Mouse (Mus musculus) left cerebral cortex, adult 18-20 months (tissue): ENCODE data around the gene Sh2d3c. TPM values are rescaled to one million over a fixed set of nuclear protein-coding genes. Genes with fewer than 3 reads are reported as not detected.

Experiments
- DNase-seq, 2 experiments: peaks; one replicate each; pipeline ENCODE4 v3.0.0; 2021 to 2022; ENCODE audit warnings: low spot score in 2 of 2, mixed read lengths in 1 of 2
- long read RNA-seq, 2 experiments: library from polyadenylated mRNA; stranded (forward); transcript quantifications; one replicate each; pipeline ENCODE4 v2.0.0; 2021
- total RNA-seq, 2 experiments: library from RNA; stranded (reverse); gene quantifications; 2 replicates each; pipeline ENCODE4 v1.2.3; 2021

The Sh2d3c gene
- 10 to 100 TPM; 27.9 to 35.5 TPM for total RNA-seq
- long read RNA-seq, experiment 1, transcript Sh2d3c-202 (11 exons, 3,107 nt), result major isoform, 11 of 53 reads
- long read RNA-seq, experiment 1, partial matches to known transcripts, result 9 of 53 reads
- long read RNA-seq, experiment 1, other reads (novel, unspliced or antisense), result 33 of 53 reads
- long read RNA-seq, experiment 2, partial matches to known transcripts, result 11 of 37 reads
- long read RNA-seq, experiment 2, other reads (novel, unspliced or antisense), result 23 of 37 reads

DNA sequence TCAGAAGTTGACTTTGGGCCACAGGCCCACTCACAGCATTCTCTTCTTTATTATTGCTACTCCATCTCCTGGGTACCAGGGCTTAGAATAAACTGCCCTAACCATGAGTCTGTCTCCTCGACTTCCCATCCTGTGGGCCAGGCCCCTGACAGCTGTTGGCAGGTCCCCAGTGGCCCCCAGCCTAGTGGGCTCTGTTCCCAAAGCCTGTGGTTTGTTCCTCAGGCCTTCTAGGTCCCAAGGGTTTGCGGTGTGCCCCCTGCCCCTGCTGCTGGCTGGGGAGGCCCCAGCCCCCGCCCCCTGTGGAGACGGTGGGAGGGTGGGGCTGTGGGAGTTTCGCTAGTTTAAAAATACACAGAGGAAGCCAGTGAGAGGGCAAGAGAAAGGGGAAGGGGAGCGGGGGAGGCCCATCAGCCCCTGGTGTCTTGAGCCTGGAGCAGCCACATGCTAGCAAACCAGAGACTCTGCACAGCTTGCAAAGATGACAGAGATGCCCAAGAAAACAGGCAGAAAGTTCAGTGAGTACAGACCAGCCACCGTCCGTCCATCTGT lies at the start of gene Sh2d3c:
TSS of gene Sh2d3c (plus strand) at position 375 of the 549 bp plus-strand sequence.
- DNase-seq, result no peak

DNA sequence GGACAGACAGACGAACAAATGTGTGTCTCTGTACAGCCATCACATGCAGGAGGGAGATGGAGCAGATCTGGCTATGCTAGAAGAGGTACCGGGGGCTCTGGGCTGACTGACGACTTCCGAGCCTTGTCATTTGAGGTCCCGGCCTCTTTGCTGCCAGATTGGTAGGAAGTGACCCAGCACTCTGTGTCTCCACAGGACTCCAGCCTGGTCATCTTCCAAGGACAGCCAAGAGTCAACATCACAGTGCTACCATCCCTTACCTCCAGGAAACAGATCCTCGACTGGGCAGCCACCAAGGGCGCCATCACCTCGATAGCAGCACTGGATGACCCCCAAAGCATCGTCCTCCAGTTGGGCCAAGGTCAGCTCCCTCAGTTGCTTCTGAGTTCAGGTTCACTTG lies 49.7 kb upstream of the Sh2d3c start:
- no peak for DNase-seq

DNA sequence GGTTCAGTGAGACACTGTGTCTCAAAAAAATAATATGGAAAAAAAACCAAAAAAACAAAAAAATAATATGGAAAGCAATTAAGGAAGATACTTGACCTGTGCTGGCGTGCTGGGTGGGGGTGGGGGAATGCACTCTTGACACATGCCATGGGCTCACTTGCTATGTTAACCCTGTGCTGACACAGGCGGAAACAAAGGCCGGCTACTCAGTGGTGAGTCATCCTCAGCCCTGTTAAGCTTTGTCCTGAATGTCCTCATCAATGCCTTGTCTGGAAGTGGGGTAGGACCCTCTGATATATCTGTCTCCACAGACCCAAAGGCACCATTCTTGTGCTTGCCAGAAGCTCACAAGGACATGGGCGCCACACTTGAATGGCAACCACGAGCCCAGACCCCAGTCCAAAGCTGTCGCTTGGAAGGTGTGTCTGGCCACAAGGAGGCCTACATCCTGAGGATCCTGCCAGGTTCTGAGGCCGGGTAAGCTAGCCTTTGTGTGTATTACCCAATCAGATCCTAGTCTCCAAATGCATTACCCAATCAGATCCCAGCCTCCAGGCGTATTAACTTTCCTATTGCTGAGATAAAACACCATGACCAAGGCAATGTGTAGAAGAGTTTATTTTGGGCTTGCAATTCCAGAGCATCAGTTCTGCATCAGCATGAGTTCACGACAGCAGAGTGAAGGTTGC lies 48.8 kb upstream of the Sh2d3c start:
- no peak for DNase-seq

DNA sequence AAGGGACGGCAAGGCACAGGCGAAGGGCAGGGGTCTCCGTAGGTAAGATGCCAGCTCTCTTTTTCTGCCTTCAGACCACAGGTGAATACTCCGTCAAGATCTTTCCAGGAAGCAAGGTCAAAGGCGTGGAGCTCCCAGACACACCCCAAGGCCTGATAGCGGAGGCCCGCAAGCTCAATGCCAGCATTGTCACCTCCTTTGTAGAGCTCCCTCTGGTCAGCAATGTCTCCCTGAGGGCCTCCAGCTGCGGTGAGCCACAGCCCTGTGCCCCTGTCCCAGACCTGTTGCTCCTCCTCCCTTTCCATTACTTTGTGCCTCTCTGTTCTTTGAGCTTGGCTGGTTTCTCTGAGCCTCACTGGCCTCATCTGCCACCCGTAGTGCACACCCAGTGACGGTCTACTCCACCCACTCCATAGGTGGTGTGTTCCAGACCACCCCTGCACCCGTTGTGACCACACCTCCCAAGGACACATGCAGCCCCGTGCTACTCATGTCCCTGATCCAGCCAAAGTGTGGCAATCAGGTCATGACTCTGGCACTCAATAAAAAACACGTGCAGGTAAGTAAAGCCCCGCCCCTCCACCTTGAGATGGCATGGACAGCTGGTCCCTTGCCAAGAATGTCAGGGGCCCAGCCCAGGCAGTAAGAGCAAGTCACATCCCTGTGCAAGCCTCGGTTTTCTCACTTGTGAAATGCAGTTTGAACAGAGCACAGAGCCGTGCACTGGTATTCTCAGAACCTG lies 47.5 kb upstream of the Sh2d3c start:
- no peak for DNase-seq

DNA sequence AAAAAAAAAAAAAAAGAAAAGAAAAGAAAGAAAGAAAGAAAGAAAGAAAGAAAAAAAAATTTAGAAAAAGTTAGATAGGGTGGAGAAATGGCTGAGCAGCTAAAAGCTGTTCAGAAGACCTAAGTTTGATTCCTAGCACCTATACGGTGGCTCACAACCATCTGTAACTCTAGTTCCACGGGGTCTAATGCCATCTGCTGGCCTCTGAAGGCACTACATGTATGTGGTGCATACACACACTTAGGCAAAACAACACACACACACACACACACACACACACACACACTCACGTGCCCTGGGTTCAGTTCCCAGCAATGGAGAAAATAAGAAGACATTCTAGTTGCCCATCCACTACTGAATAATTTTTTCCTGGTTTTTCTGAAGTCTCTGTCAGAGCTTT lies 44.0 kb upstream of the Sh2d3c start:
- no peak for DNase-seq

DNA sequence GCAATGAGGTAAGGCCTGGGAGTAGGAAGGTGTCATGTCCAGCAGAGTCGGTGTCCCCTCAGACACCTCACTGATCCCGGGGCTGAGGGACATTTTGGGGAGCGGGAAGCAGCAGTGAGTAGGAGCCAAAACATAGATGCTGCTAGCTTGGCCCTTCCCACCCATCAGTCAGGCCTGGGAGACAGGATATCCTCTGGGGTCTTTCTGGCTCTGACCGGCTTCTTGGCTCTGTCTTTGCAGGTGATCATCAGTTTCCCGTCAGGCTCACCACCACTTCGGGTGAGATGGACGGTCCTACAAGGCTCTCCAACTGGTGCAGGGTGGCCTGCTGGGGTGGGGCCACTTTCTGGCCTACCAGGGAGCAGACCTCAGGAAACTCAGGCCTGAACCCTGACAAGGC lies 43.2 kb upstream of the Sh2d3c start:
- no peak for DNase-seq

DNA sequence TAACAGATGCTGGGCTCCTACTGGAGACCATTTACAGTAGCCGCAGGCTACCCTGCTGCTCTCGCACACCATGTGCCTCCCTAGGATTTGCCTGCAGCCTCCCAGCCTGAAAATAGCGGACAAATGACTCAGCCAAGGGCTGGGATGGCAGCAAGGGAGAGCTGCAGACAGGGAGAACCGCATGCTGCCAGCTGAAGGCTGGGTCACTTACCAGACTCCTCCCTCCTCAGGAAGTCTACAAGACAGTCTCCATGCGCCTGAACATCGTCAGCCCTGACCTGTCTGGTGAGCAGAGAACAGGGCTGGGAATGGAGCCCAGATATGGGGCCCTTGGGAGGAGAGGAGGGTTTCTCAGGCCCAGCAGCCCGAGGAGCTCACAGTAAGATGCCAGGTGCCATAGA lies 40.8 kb upstream of the Sh2d3c start:
- DNase-seq, result peak; percentile 54 to 73

DNA sequence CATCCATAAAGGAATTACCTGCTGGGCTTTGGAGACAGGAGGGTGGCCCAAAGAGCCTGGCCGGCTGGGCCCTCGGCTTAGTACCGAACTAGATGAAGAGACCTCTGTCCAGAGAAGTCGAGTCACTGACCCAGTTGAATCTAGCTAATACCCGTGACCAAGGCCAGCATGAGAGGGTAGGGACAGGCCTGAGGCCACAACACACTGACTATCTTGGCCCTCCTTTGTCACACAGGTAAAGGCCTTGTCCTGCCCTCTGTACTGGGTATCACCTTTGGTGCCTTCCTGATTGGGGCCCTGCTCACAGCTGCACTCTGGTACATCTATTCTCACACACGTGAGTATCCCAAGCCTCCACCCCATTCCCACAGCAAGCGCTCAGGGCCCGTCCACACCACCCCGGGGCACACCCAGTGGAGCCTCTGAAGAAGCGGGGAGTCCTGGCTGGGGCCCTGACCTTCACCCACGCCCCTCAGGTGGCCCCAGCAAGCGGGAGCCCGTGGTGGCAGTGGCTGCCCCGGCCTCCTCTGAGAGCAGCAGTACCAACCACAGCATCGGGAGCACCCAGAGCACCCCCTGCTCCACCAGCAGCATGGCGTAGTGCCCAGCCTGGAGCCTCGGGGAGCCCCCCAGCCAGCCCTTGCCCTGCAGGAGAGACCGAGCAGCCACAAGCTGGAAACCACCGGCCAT lies 39.7 kb upstream of the Sh2d3c start:
- no peak for DNase-seq

DNA sequence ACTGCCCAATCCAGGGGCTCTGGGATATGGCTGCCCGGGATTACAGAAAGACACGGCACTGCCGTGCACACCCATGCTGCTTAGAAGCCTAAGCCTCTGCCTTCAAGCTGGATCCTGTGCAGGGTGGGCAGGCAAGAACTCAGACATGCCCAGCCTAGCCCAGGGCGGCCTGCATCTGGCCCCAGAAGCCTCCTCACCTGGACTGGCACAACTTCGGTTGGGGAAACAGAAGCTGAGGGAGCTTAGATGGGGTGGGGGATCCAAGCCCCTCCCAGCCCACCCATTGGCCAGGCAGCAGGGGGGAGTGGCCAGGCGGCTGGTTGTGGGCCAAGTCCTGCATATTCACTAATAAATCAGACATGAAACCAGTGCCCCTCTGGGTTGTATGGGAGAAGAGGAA lies 39.1 kb upstream of the Sh2d3c start:
- DNase-seq, result no peak

DNA sequence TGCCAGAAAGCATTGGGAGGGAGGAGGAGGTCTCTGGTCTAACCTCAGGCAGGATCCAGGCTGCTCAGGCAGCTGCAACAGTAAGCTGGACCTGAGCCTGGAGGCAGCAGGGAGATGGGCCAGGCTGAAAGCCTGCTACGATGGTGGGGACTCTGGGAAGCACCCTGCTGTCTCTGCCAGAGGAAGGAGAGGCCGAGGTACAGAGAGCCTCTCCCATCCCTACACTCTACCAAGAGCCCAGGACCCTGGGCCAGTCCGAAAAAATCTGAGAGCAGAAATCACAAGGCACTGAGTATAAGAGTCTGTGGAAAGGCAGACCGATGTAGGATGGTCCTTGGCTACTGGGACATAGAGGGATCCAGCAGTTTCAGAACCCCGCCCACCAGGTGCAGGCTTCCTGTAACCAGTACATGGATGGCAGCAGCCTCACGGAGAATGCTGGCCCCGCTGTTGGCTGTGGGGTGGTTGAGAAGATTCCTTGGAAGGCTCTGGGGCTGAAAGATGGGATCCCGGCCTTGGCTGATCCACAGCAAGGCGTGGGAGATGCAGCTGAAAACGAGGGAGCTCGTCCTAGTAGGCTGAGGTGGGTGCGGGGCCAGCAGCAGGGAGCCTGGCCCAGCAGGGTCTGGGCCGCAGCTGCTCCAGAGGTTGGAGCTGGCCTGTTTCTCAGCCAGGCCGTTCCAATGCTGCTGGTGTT lies 38.0 kb upstream of the Sh2d3c start:
- DNase-seq, result no peak

DNA sequence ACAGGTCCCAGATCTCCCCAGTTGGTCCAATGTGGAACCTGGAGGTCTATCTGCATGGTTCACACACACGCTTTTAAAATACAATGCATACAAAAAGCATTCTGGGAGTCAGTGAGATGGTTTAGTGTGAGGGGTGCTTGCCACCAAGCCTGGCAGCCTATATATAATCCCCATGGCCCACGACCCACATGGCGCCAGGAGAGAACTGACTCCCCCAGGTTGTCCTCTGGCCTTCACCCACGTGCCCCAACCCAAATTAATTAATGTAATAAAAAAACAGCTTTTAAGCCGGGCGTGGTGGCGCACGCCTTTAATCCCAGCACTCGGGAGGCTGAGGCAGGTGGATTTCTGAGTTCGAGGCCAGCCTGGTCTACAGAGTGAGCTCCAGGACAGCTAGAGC lies 37.2 kb upstream of the Sh2d3c start:
- DNase-seq, result no peak

DNA sequence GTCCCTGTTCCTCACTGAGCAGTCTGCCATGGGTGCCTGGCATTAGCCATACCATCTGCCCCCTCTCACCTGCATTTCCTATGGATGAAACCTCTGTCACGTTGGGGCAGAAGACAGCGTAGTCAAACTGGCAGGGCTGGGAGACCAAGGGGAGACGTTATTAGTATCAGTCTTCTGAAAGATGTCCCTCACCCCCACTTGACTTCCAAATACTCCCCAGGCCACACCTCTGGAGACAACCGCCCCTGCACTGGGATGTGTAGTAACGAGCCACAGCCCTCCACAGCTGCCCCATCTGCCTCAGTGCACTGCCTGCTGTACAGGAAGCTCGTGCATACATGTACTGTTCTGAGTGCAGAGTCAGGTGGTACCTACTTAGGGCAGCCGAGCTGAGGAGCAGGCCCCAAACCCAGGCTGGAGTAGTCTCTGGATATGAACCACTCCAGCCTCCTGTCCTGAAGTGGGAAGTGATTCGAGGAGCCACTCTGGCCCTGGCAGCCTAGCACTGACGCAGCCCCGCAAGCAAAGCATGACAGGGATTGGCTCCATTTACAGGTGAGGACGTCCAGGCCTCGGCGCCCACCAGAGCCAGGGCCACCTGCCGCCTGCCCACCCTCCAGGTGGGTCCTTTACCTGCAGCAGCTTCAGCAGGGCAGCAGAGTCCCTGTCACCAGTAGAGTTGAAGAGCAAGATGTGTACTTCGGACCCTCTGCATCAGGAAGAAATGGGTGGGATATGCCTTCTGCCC lies 36.0 kb upstream of the Sh2d3c start:
- no peak for DNase-seq

DNA sequence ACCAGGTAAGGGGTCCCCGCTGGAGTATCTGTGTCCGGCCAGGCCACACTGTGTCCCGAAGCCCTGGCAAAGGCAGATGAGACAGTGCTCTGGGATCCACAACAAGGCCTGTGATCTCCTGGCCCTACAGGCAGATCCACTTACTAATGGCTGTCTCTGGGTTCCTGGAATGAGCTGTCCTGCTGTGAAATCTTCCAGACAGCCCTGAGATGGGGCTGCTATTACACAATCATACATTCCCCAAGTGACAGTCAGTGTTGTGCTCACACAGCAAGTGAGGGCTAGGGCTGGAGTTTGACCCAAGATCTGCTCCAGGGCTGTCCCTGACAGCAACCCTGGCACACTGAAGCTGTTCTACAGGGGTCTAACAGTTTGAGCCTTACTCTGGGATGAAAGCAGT lies 35.0 kb upstream of the Sh2d3c start:
- no peak for DNase-seq

DNA sequence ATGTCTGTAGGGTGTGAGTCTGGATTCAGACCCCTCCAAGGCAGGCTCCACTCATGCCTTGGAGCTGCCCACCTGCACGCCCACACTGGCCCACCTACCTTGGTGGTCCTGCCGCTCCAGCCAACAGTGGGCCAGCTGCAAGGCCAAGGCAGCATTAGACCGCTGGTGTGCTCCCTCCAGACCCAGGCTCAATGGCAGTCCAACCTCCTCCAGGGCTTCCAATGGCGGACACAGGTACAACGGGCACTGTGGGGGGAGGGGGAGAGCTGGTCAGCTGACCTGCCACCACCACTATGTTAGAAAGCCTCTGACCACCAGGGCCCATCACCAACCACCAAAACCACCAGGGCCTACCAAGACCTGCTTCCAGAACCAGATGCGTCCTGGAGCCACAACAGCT lies 34.2 kb upstream of the Sh2d3c start:
- DNase-seq, result no peak

DNA sequence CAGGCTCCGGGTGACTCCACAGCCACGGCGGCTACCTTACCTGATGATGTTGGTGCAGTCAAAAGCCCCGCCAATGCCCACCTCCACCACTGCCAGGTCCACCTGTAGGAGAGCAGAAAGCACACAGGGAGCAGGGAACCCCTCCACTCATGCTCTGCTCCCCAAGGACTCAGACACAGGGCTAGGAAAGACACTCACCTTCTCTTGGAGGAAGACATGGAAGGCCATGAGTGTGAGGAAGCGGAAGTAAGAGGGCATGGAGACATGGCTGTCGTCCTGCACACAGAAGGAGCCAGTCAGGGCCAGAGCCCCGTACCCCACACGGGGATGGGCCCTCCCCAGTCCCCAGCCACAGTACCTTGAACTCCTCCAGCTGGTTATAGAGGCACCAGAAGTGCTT lies 33.3 kb upstream of the Sh2d3c start:
- no peak for DNase-seq

DNA sequence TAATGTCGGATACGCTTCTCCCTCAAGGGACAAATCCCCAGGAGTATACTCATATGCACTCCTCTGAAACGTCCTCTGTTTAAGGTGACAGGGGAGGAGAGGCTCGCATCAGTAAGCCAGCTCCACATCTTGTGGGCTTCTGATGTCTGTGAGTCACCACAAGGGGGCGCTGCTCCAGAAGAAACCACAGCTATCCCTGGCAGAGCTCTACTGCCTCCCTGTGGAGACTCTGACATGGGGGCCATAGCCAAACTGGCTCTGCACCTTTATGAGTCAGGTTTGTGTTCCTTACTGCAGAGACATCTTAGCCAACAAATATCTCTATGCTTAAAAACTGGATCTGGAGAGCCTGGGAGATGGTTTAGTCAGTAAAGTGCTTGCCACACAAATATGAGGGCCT lies 31.4 kb upstream of the Sh2d3c start:
- DNase-seq, result peak; percentile 90 to 95

DNA sequence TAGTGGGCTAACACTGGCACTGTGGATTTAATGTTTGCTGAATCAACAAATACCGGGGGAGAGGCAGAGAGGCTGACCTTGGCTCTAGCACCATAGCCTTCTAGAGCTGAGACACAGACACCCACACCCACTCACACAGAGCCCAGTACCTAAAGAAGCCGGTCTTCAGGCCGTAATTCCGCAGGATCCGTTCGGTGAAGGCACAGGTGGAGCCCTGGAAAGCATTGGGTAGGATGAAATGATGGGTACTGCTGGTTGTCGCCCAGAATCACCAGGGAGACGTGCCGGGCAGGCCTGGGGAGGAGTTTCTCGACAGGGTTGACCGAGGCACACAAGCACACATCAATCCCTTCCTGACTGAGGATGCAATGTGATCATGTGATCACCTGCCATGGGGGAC lies 29.8 kb upstream of the Sh2d3c start:
- no peak for DNase-seq

DNA sequence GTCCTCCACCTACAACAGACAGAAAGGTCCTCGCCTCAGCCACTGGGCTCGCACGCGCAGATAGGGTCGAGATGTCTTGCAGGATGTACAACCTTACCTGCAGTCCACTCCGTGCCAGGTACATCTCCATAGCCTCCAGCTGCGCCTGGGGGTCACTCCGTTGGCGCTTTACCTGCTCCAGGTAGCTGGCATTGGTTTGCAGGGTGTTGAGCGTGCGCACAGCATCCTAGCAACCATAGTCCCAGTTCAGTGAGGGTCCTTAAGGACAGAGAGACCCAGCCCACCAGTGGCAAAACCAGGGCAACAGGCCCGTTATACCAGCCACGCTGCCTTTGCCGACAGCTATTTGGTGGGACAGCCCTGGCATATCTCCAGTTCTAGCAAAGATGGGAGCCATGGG lies 28.4 kb upstream of the Sh2d3c start:
- DNase-seq, result no peak

DNA sequence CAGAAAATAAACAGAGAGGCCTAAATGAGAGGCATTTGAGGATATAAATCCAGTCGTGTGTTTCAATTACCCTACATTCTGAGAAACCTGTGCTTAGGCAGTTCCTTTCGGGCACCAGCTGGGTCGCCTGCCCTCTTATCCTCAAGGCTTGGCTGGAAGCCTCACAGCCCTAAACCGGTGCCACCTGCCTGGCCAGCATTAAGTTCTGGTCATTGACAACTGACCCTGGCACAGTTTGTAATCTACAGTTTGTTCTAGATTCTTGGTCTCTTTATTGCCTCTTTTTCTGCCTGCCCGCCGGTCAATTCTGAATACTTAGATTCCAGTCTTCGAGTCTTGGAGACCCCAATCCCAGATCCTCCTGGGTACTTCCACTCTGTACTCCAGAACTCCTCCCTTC lies 27.6 kb upstream of the Sh2d3c start:
- no peak for DNase-seq

DNA sequence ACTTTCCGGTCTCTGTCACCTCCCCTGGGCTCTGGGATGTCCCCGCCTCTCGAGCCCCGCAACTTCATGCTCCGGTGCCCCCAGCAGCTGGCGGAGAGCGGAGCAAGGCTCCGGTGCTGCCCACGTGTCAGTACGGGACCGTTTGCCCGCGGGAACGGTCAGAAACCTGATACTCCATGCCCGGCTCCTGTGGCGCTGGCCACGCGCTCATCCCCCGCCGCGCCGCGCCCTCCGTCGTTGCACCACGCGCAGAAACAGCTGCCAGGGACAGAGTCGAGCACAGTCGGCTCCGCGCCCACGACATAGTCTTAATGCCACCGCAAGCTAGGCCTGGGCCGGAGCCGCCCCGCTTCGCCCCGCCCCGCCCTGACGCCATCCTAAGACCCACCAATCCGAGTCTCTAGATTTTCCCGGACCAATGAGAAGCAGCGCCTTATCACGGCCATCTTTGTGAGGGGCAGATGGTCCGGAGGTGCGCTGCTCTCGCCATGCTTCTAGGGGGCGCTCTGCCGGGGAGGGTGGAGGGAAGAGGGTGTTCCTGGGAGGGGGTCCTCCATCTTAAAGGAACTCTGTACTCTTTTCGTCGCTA lies 26.9 kb upstream of the Sh2d3c start:
- DNase-seq, result peak; percentile 94
